Mouse (Mus musculus): ENCODE results near the gene Cwc25. TPM values are rescaled to one million over a fixed set of nuclear protein-coding genes. Genes with fewer than 3 reads are reported as not detected.
A peak's percentile ranks its signal among the peaks of the same experiment; 100 is the strongest.
"Not testable (repeated sequence)": the region's sequence is repeated elsewhere in the genome, so short reads cannot be mapped to it uniquely, and the experiment has no call there.

The Cwc25 gene
- total RNA-seq, 2 experiments from 2014 or later = 8.4 to 9.7 TPM

GRCm38 (mm10) chr11:97775808-97776496 is 9.6 kb upstream of the Cwc25 start, which contains the start of gene 1700001P01Rik:
Gene 1700001P01Rik (minus strand): TSS chr11:97775918.
- no peak for DNase-seq

DNA sequence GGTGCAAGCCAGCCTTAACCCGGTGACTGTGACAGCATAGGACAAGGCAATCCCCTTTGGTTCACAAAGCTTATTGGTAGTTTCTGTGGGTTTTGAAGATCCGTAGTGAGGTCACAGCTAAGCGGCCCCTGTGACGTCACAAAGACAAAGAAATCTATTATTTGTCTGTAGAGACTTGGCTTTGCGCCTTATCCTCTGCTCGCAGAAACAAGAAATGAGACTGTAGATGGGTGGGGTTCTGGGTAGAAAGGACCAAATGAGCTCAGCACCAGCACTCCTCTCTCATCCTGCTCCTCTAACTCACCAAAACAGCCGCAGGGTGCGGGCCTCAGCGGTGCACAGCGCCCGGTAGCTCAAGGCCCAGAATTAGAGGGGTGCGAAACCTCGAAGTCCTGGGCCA is 8.8 kb upstream of the Cwc25 start:
- DNase-seq = no peak

- DNase-seq = no peak
These were observed 5.1 kb upstream of the Cwc25 start for GRCm38 (mm10) chr11:97771410-97771809.

- no peak for DNase-seq
These were observed 3.3 kb upstream of the Cwc25 start for GRCm38 (mm10) chr11:97769704-97770103.

- no peak for DNase-seq
These were observed 4.7 kb downstream of the Cwc25 start for GRCm38 (mm10) chr11:97761638-97762037.

GRCm38 (mm10) chr11:97758942-97759341 is 7.4 kb downstream of the Cwc25 start:
- DNase-seq = no peak

DNA sequence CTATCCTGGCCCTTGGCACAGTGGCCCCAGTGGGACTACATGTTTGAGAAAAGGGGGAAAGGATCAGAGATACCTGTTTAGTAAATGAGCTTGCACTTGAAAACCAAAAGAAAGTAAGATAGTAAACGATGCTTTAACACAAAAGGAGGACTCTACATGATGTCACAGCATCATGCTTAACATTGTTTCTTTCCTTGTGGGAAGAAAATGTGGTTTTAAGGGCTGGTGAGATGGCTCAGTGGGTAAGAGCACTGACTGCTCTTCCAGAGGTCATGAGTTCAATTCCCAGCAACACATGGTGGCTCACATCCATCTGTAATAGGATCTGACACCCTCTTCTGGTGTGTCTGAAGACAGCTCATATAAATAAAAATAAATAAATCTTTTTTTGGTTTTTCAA is 8.2 kb downstream of the Cwc25 start:
- DNase-seq = no peak

- no peak for DNase-seq
These were observed 13.1 kb downstream of the Cwc25 start for GRCm38 (mm10) chr11:97753277-97753676.

DNA sequence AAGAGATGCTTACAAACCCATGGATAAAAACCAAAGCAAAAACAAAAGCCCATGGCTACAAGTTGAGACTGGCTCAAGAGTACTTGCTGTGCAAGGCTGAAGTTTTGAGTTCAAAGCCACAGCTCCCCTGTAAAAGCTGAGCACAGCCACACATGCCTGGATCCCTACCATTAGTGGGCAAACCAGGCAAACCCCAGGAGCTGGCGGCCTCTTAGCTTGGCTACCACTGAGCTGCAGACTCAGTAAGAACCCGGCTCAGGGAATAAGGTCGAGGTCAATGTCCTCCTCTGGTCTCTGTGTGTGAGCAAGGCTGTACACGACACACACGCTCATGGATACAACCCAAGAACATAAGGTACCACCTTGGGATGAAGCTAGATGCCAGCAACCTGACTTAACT is 17.9 kb downstream of the Cwc25 start:
- DNase-seq = no peak

DNA sequence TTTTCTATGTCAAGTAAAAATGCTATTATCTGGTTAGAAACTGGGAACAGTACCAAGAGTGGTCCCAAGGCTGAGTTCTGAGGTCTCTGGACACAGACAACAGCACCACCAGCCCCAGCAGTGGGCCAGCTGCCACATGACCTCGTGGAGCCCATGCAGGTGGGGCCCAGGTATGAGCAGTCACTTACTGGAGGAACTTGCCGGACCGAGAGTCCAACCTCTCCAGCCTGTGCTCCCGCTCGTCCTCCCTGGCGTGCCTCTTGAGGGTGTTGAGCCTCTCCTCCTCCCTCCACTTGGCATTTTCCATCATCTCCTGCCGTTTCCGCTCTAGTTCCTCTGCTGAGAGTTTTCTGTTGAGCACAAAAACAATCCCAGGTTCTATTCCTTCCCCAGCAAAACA is 18.6 kb downstream of the Cwc25 start:
- DNase-seq = peak; percentile 34

DNA sequence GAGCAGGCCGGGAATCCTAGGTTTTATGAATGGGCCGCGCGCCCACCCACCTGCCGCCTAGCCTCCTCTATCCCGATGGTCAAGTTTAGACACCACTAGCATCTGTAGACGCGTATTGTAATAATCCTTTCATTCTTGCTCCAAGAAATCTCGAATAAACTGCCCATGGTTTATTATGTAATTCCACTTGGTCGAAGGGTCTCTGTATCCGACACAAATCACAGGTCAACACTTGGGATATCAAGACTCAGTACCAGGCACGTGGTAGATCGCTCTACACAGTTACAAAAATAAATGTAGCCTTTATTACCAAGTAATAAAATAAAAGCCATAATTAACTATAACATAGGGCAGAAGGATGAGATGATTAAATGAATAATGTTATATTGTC is 21.0 kb downstream of the Cwc25 start:
- no peak for DNase-seq

DNA sequence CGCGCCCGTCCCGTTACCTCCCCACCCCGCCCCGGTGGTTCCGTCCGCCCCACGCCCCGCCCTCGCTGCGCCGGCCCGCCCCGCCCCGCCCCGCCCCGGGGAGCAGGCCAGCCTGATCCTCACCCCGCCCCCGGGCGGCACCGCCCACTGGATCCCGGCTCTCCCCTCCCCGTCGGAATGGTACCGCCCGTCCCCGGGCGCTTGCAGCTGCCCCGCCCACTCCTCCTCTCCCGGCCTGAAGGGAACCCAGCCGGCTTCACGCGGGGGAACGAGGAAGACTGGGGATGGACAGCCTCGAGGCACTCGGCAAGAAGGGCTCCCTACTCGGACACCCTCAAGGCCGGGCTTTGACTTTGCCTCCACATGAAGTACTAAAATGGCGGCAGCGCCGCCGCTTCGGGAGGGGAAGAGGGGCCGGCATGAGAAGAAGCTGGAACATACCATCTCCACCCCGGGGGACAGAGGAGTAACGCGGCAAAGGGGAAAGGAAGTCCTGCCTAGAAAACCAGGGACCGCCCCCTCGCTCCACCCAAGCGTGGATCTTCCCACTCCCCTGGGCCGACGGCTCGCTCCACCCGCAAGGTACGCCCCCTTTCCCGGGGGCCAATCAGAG is 21.5 kb downstream of the Cwc25 start:
- peak; percentile 97 for DNase-seq

DNA sequence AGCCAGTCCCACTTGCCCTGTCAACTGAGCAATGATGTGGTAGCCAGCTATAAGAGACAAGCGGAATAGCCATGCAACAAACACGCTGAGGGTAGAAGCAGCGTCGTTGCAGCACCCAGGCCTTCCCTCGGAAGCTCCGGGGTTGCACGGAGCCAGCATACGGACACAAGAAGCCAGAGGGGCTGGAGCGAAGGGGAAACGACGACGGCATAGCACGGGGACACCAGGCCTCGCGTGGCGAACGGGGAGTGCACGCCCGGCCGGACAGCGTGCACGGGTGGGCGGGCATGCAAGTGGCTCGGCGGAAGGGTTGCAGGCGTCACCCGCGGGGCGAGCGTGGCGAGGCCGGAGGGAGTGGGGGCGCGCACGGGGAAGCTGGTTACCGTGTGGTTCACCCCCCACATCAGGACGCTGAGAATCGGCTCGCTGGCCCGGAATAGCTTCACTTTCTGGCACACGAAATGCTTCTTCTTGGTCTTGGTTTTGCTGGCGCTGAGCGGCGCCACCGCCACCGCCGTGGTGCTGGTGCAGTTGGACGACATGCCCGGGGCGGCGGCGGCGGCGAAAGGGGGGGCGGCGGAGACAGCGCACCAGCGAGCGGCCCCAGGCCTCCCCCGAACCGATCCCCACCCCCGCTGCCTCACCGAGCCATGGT is 22.2 kb downstream of the Cwc25 start, which contains the start of gene Pip4k2b:
Pip4k2b (minus strand) TSS at position 642 of the 655 bp plus-strand sequence.
- peak; percentile 58 for DNase-seq

- DNase-seq = no peak
These were observed 22.9 kb downstream of the Cwc25 start for GRCm38 (mm10) chr11:97743423-97743822.

DNA sequence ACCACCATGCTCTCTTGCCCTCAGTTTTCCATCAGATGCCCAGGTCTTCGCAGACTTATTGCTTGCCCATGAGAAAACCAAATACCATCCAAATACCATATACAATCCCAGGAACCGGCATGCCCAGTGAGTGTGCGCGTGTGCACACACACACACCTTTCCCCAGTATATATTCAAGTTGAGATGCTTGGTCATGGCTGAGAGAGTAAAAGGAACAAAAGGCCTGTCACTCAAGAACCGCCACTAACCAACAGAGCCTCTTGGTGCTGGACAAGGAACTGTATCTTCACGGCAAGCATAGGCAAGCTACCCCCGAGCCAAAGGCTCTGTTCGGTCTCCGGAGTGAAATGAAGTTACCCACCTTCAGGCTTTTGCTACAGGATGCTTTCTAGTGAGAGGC is 23.8 kb downstream of the Cwc25 start:
- no peak for DNase-seq

DNA sequence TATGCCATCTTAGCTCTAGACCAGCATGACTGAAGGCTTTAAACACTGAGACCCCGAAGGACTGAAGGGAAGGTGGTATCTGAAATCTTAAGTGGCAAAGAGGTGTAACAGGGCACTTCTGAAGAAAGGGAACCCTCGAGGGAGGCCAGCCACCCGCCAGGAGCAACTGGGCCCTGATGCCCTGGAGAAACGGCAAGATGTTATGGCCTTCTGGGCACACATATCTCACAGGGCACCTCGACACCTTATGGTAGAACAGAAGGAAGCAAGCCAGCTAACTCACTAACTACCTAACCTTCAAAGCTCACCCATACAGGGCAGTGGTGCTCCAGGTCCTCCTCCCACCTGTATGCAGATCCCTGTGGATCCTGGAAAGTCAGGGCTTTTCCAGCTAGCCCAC is 24.2 kb downstream of the Cwc25 start:
- DNase-seq = no peak

DNA sequence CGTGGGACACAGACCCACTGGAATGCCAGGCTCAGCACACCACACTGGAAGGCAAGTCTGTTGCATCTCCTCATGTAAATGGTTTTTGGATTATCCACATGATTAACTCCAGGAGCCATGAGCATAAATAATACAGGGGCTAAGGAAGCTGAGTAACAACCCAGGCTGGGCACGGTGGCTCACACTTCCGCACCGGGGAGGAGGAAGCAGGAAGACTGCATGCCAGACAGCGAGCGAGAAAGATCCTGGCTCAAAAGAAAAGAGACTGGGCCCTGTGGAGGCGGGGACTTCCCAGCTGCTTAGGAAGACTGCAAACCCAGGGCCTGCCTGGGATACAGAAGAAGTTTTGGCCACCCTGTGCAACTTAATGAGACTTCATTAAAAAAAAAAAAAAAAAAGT is 26.2 kb downstream of the Cwc25 start:
- no peak for DNase-seq

DNA sequence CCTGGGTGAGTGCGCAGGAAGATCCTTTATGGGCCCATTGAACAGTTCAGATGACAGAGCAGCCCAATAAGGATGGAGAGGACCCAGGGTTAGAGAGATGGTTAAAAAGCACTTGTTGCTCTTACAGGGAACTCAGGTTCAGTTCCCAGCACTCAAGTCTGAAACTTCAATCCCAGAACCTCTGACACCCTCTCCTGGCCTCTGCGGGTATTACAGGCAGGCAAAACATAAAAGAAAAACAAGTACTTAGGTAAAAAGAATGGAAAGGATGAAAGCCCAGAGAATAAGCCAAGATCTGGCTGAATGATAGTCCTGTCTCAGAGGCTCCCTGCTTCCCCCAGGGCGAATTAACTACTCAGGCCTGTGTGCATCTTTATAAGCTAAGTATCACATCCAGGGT is 27.2 kb downstream of the Cwc25 start:
- DNase-seq = no peak

DNA sequence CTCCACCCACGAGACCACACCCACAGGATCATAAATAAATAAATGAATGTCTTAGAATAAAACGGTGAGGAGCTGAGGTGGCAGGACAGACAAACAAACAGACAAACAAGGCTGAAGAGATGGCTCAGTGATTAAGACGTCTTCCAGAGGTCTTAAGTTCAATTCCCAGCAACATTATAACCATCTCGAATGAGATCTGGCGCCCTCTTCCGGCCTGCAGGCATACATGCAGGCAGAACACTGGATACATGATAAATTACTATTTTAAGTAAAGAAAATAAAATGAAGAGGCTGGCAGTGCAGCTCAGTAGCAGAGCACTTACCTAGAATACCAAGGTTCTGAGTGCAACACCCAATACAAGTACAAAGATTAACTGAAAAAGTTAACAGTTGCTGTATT is 27.7 kb downstream of the Cwc25 start:
- no peak for DNase-seq

GRCm38 (mm10) chr11:97737600-97737999 is 28.8 kb downstream of the Cwc25 start:
- no peak for DNase-seq

GRCm38 (mm10) chr11:97736645-97737044 is 29.7 kb downstream of the Cwc25 start:
- DNase-seq = no peak

GRCm38 (mm10) chr11:97734810-97735209 is 31.5 kb downstream of the Cwc25 start:
- DNase-seq = not testable (repeated sequence)

- no peak for DNase-seq
These were observed 32.7 kb downstream of the Cwc25 start for GRCm38 (mm10) chr11:97733689-97734088.

DNA sequence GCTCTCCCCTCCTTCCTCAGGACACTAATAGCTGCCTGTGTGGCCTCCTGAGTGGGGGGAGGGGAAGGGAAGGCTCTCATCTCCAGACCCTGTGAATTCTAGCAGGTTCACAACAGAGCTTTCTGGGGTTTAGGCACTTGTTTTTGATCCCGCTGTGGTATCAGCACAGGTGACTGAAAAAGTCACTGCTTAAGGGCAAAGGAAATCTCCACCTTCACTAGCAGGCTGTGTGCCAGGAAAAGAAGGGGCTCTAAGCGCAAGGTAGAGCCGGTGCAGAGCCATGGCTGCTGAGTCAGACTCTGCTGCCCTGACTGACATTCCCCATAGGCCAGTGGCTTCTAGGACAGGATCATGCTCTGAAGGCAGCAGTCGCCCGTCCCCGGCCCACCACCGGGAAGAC is 37.6 kb downstream of the Cwc25 start:
- no peak for DNase-seq

Measured in gastrocnemius, postnatal 10 days (tissue).